Mouse (Mus musculus) stomach, embryonic 16.5 days (tissue): ENCODE data around the gene Nrp1. TPM values are rescaled to one million over a fixed set of nuclear protein-coding genes. Genes with fewer than 3 reads are reported as not detected.

Experiments
- ATAC-seq: fragments of 200-750 bp; cut with Nextera tagmentation; 2 replicates; pipeline ENCODE4 v1.8.0; 2017; ENCODE audit warnings: moderate number of reproducible peaks, moderate TSS enrichment; ENCODE audit not compliant: insufficient read depth, low FRiP score
- H3K27ac ChIP-seq: fragments of 300-500 bp; sonication (generic); 2 replicates; pipeline ENCODE4 v1.5.1; 2014; ENCODE audit warnings: low read length
- H3K27me3 ChIP-seq: fragments of 300-500 bp; sonication (generic); 2 replicates; pipeline ENCODE4 v1.6.1; 2014; ENCODE audit warnings: low read length, control low read depth, mixed read lengths; ENCODE audit not compliant: control insufficient read depth, insufficient read depth
- H3K36me3 ChIP-seq: fragments of 300-500 bp; sonication (generic); 2 replicates; pipeline ENCODE4 v1.6.1; 2014; ENCODE audit warnings: low read length; ENCODE audit not compliant: control insufficient read depth, insufficient read depth
- H3K4me1 ChIP-seq: fragments of 300-500 bp; sonication (generic); 2 replicates; pipeline ENCODE4 v1.6.1; 2014; ENCODE audit warnings: low read length, control low read depth, mixed read lengths; ENCODE audit not compliant: control insufficient read depth, insufficient read depth
- H3K4me2 ChIP-seq: fragments of 300-500 bp; sonication (generic); 2 replicates; pipeline ENCODE4 v1.6.1; 2014; ENCODE audit warnings: low read depth, low read length, mixed read lengths
- H3K4me3 ChIP-seq: fragments of 300-500 bp; sonication (generic); replicated peaks from 2 replicates; pipeline ENCODE4 v1.5.1; 2014; ENCODE audit warnings: mild to moderate bottlenecking, low read length
- H3K9ac ChIP-seq: fragments of 300-500 bp; sonication (generic); 2 replicates; pipeline ENCODE4 v1.6.1; 2014; ENCODE audit warnings: low read length
- H3K9me3 ChIP-seq: fragments of 300-500 bp; sonication (generic); replicated peaks from 2 replicates; pipeline ENCODE4 v1.6.1; 2016; ENCODE audit warnings: low read length, control low read depth; ENCODE audit not compliant: control insufficient read depth
- WGBS: fragments of 180-500 bp; shearing (Covaris S2); extraction: QIAGEN DNeasy Blood & Tissue Kit; methylation state at CpG from one replicate; pipeline ENCODE4 v1.1.7; 2014; 5-methylcytosine and 5-hydroxymethylcytosine counted together
- polyA plus RNA-seq: library from polyadenylated mRNA; unstranded; fragments of >200 nt; fragmentation: Nextera tagmentation; extraction: Ambion mirVana; gene quantifications from 2 replicates; pipeline ENCODE4 v1.2.1, GENCODE M21; 2015

Gene Nrp1
- polyA plus RNA-seq, 1 experiment from 2014 or later = 71.3 TPM

GRCm38 (mm10) chr8:128476206-128476605 is 117.8 kb downstream of the Nrp1 start:
- 64% methylated on average over 1 of the region's 1 CpGs for WGBS

GRCm38 (mm10) chr8:128478017-128478416 is 119.6 kb downstream of the Nrp1 start:
- no peak overlapping the region for H3K4me2 ChIP-seq
- H3K27me3 ChIP-seq = no peaks in the 10 kb centered on the region
- H3K27ac ChIP-seq = no peak overlapping the region
- 66% methylated on average over 4 of the region's 4 CpGs for WGBS
- no peak overlapping the region for H3K9ac ChIP-seq
- no peak for ATAC-seq
- H3K36me3 ChIP-seq = no peaks in the 10 kb centered on the region
- H3K4me3 ChIP-seq = no peak overlapping the region
- no peaks in the 10 kb centered on the region for H3K9me3 ChIP-seq
- no peaks in the 10 kb centered on the region; the same call in 1 of the 2 replicates for H3K4me1 ChIP-seq

More at GRCm38 (mm10) chr8:128476206-128476605, 117.8 kb downstream of the Nrp1 start:
- H3K9ac ChIP-seq = no peak overlapping the region
- H3K36me3 ChIP-seq = no peaks in the 10 kb centered on the region
- no peaks in the 10 kb centered on the region for H3K9me3 ChIP-seq
- no peak for ATAC-seq
- H3K4me3 ChIP-seq = no peak overlapping the region
- no peaks in the 10 kb centered on the region for H3K27me3 ChIP-seq
- no peak overlapping the region for H3K27ac ChIP-seq
- no peaks in the 10 kb centered on the region; the same call in 1 of the 2 replicates for H3K4me1 ChIP-seq
- H3K4me2 ChIP-seq = no peak overlapping the region

GRCm38 (mm10) chr8:128479309-128480013 is 121.1 kb downstream of the Nrp1 start:
- H3K36me3 ChIP-seq = no peaks in the 10 kb centered on the region
- no peak overlapping the region for H3K27ac ChIP-seq
- no peak overlapping the region for H3K4me2 ChIP-seq
- H3K9ac ChIP-seq = no peak overlapping the region
- no peaks in the 10 kb centered on the region for H3K9me3 ChIP-seq
- peak; percentile 61; the same call in 1 of the 2 replicates for ATAC-seq
- H3K4me3 ChIP-seq = no peak overlapping the region
- WGBS = 55% methylated on average over 5 of the region's 5 CpGs
- H3K27me3 ChIP-seq = no peaks in the 10 kb centered on the region
- H3K4me1 ChIP-seq = no peaks in the 10 kb centered on the region

- H3K36me3 ChIP-seq = no peaks in the 10 kb centered on the region
- no peak overlapping the region for H3K4me2 ChIP-seq
- 71% methylated on average over 8 of the region's 8 CpGs for WGBS
- H3K9me3 ChIP-seq = no peaks in the 10 kb centered on the region
- no peaks in the 10 kb centered on the region for H3K4me1 ChIP-seq
- H3K9ac ChIP-seq = no peak overlapping the region
- no peak overlapping the region for H3K4me3 ChIP-seq
- H3K27me3 ChIP-seq = no peaks in the 10 kb centered on the region
- ATAC-seq = 0 out of 2 replicates have a peak, but pooled peaks have one; percentile 19
- H3K27ac ChIP-seq = no peak overlapping the region
Observed at GRCm38 (mm10) chr8:128480896-128481665, 122.7 kb downstream of the Nrp1 start.

GRCm38 (mm10) chr8:128483344-128483743 is 124.9 kb downstream of the Nrp1 start:
- no peak overlapping the region for H3K4me2 ChIP-seq
- WGBS = 79% methylated on average over 3 of the region's 3 CpGs
- ATAC-seq = no peak
- no peak overlapping the region for H3K27ac ChIP-seq
- H3K27me3 ChIP-seq = no peaks in the 10 kb centered on the region
- H3K4me1 ChIP-seq = 0 out of 2 replicates have a peak, but pooled peaks cover 5% of the 10 kb centered on the region
- H3K4me3 ChIP-seq = no peak overlapping the region
- H3K9me3 ChIP-seq = no peaks in the 10 kb centered on the region
- no peak overlapping the region for H3K9ac ChIP-seq
- no peaks in the 10 kb centered on the region for H3K36me3 ChIP-seq

- Histone ChIP-seq H3K4me1 (0 out of 2 replicates have a peak, but pooled peaks cover 5% of the 10 kb centered on the region), H3K4me2 (no peak overlapping the region), H3K36me3 (no peaks in the 10 kb centered on the region), H3K27ac (no peak overlapping the region; the same call in none of the 2 replicates), H3K4me3 (no peak overlapping the region), H3K27me3 (no peaks in the 10 kb centered on the region), H3K9ac (no peak overlapping the region), H3K9me3 (no peaks in the 10 kb centered on the region)
- 66% methylated on average over 1 of the region's 1 CpGs for WGBS
- ATAC-seq = peak; percentile 44; the same call in 1 of the 2 replicates
Observed at GRCm38 (mm10) chr8:128484720-128485124, 126.3 kb downstream of the Nrp1 start.

GRCm38 (mm10) chr8:128486043-128486442 is 127.6 kb downstream of the Nrp1 start:
- Histone ChIP-seq H3K9ac (no peak overlapping the region), H3K4me1 (peaks cover 7% of the 10 kb centered on the region; the same call in 1 of the 2 replicates), H3K4me3 (no peak overlapping the region), H3K4me2 (no peak overlapping the region), H3K27ac (no peak overlapping the region), H3K36me3 (no peaks in the 10 kb centered on the region), H3K27me3 (no peaks in the 10 kb centered on the region), H3K9me3 (no peaks in the 10 kb centered on the region)
- ATAC-seq = no peak
- WGBS = 63% methylated on average over 2 of the region's 2 CpGs

- H3K9me3 ChIP-seq = no peaks in the 10 kb centered on the region
- 34% methylated on average over 10 of the region's 10 CpGs for WGBS
- no peak overlapping the region for H3K4me2 ChIP-seq
- peaks cover 10% of the 10 kb centered on the region; the same call in 1 of the 2 replicates for H3K4me1 ChIP-seq
- no peaks in the 10 kb centered on the region for H3K27me3 ChIP-seq
- no peaks in the 10 kb centered on the region for H3K36me3 ChIP-seq
- no peak overlapping the region for H3K9ac ChIP-seq
- no peak overlapping the region for H3K4me3 ChIP-seq
- peak; percentile 48; the same call in 1 of the 2 replicates for ATAC-seq
- H3K27ac ChIP-seq = no peak overlapping the region; the same call in 1 of the 2 replicates
Observed at GRCm38 (mm10) chr8:128487966-128488931, 129.8 kb downstream of the Nrp1 start.
